Mouse (Mus musculus): ENCODE data around the gene Dnajc13.

Dnajc13 gene

GRCm38 (mm10) chr9:104262823-104263352 lies at the start of gene Dnajc13:
Gene Dnajc13 (minus strand): TSS chr9:104262930.
- DNase-seq (ENCODE audit: low spot score): peak; percentile 94

- DNase-seq (ENCODE audit: low spot score): peak; percentile 27
Measured at GRCm38 (mm10) chr9:104306734-104307133, 44.0 kb upstream of the Dnajc13 start.

GRCm38 (mm10) chr9:104305333-104306111 lies 42.8 kb upstream of the Dnajc13 start:
- DNase-seq (ENCODE audit: low spot score): no peak

- no peak for DNase-seq (ENCODE audit: low spot score)
Measured at GRCm38 (mm10) chr9:104304800-104305199, 42.1 kb upstream of the Dnajc13 start.

- DNase-seq (ENCODE audit: low spot score): no peak
Measured at GRCm38 (mm10) chr9:104304376-104304775, 41.6 kb upstream of the Dnajc13 start.

- no peak for DNase-seq (ENCODE audit: low spot score)
Measured at GRCm38 (mm10) chr9:104300569-104300968, 37.8 kb upstream of the Dnajc13 start.

- no peak for DNase-seq (ENCODE audit: low spot score)
Measured at GRCm38 (mm10) chr9:104297041-104297440, 34.3 kb upstream of the Dnajc13 start.

- DNase-seq (ENCODE audit: low spot score): no peak
Measured at GRCm38 (mm10) chr9:104284934-104285333, 22.2 kb upstream of the Dnajc13 start.

GRCm38 (mm10) chr9:104282536-104282935 lies 19.8 kb upstream of the Dnajc13 start:
- no peak for DNase-seq (ENCODE audit: low spot score)

GRCm38 (mm10) chr9:104281737-104282136 lies 19.0 kb upstream of the Dnajc13 start:
- no peak for DNase-seq (ENCODE audit: low spot score)

GRCm38 (mm10) chr9:104280725-104281495 lies 18.2 kb upstream of the Dnajc13 start:
- DNase-seq (ENCODE audit: low spot score): no peak

GRCm38 (mm10) chr9:104277528-104278162 lies 14.9 kb upstream of the Dnajc13 start:
- no peak for DNase-seq (ENCODE audit: low spot score)

GRCm38 (mm10) chr9:104275084-104275785 lies 12.5 kb upstream of the Dnajc13 start:
- no peak for DNase-seq (ENCODE audit: low spot score)

GRCm38 (mm10) chr9:104272057-104272456 lies 9.3 kb upstream of the Dnajc13 start:
- DNase-seq (ENCODE audit: low spot score): no peak

GRCm38 (mm10) chr9:104271642-104272041 lies 8.9 kb upstream of the Dnajc13 start:
- no peak for DNase-seq (ENCODE audit: low spot score)

- no peak for DNase-seq (ENCODE audit: low spot score)
Measured at GRCm38 (mm10) chr9:104269944-104270343, 7.2 kb upstream of the Dnajc13 start.

- no peak for DNase-seq (ENCODE audit: low spot score)
Measured at GRCm38 (mm10) chr9:104269349-104269871, 6.7 kb upstream of the Dnajc13 start.

GRCm38 (mm10) chr9:104264567-104264966 lies 1.8 kb upstream of the Dnajc13 start:
- no peak for DNase-seq (ENCODE audit: low spot score)

- no peak for DNase-seq (ENCODE audit: low spot score)
Measured at GRCm38 (mm10) chr9:104262016-104262762, 541 bp downstream of the Dnajc13 start.

GRCm38 (mm10) chr9:104260306-104260705 lies 2.4 kb downstream of the Dnajc13 start:
- no peak for DNase-seq (ENCODE audit: low spot score)

- no peak for DNase-seq (ENCODE audit: low spot score)
Measured at GRCm38 (mm10) chr9:104256085-104256484, 6.6 kb downstream of the Dnajc13 start.
